Mouse (Mus musculus) left cerebral cortex, postnatal 25 days (tissue): ENCODE data around the gene Olfr365. TPM values are rescaled to one million over a fixed set of nuclear protein-coding genes. Genes with fewer than 3 reads are reported as not detected.

ENCODE experiments used
- DNase-seq, 2 experiments: peaks; one replicate each; pipeline ENCODE4 v3.0.0; 2022; ENCODE audit warnings: low spot score in 2 of 2, mixed read lengths in 1 of 2
- intact Hi-C: fragments of 180-260 bp; cut with DNase I; formaldehyde crosslinking; loops from one replicate; pipeline ENCODE4 v1.15.1; 2025
- total RNA-seq, 2 experiments: library from RNA; stranded (reverse); gene quantifications; 2 replicates each; pipeline ENCODE4 v1.2.3; 2021

Olfr365 gene
- total RNA-seq, result not detected

GRCm38 (mm10) chr2:37187898-37188297 lies at the start of gene Olfr365:
Gene Olfr365 (plus strand): TSS chr2:37188198.
- DNase-seq, result no peak
- intact Hi-C loops, result no loop called here

DNA sequence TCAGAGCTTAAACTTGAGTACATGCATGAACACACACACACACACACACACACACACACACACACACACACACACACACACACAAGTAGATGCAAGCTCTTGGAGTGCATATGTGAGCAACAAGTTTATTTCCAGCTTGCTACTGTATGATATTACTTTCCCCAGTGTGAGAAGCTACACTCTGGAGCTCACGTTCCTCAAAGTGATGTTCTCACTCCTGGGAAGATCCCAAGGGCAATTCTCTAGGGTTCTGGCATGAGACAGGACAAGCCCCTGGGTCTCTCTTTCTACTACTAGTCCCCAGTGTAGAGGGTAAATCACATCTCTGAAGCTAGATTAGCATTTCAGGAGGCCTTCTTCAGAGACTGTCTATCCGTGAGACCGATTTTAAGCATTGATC lies 49.0 kb upstream of the Olfr365 start, which contains the start of gene Olfr364-ps1:
Gene Olfr364-ps1, plus strand, starts transcription at position 301 of the 400 bp plus-strand sequence.
- no peak for DNase-seq
- intact Hi-C loops, result no loop called here

- DNase-seq, result no peak
- intact Hi-C loops, result no loop called here
Measured at GRCm38 (mm10) chr2:37211274-37211673, 23.3 kb downstream of the Olfr365 start, which contains the start of gene Olfr366. Gene Olfr366 (plus strand): TSS chr2:37211574.

Other genes with a start within 250 kb of the Olfr365 start
- gene Olfr357, start 194.4 kb upstream of the Olfr365 start, total RNA-seq, result not detected
- not detected for gene Olfr358, start 178.9 kb upstream of the Olfr365 start, total RNA-seq
- not detected for gene Olfr360, start 122.5 kb upstream of the Olfr365 start, total RNA-seq
- gene Olfr361, start 98.9 kb upstream of the Olfr365 start, total RNA-seq, result not detected
- not detected for gene Olfr362, start 70.3 kb upstream of the Olfr365 start, total RNA-seq
- gene Olfr364-ps1, start 48.9 kb upstream of the Olfr365 start, total RNA-seq, result not detected
- not detected for gene Olfr366, start 23.4 kb downstream of the Olfr365 start, total RNA-seq
- gene Olfr368, start 138.3 kb downstream of the Olfr365 start, total RNA-seq, result not detected
- 10 to 100 TPM; 23.8 to 26.3 TPM for gene Pdcl, start 171.1 kb downstream of the Olfr365 start, total RNA-seq
- gene Rc3h2, start 234.7 kb downstream of the Olfr365 start, total RNA-seq, result 10 to 100 TPM; 84.5 to 97.3 TPM